Mouse (Mus musculus): ENCODE results near the gene Ror1. TPM values are rescaled to one million over a fixed set of nuclear protein-coding genes. Genes with fewer than 3 reads are reported as not detected.
A peak's percentile ranks its signal among the peaks of the same experiment; 100 is the strongest.

Ror1 gene
- polyA plus RNA-seq, 1 experiment from 2014 or later = 6.9 TPM

GRCm38 (mm10) chr4:100158401-100158800 is 62.8 kb downstream of the Ror1 start:
- no peak for ATAC-seq (ENCODE audit: insufficient read depth, low FRiP score, low TSS enrichment)
- WGBS = 93% methylated on average over 5 of the region's 5 CpGs
- Histone ChIP-seq H3K4me2 (ENCODE audit: low read depth) (no peak overlapping the region), H3K27ac (ENCODE audit: low read depth, low read length) (no peak overlapping the region), H3K9ac (ENCODE audit: low read length) (no peak overlapping the region), H3K4me3 (ENCODE audit: low read depth, low read length) (no peak overlapping the region), H3K36me3 (ENCODE audit: control insufficient read depth, insufficient read depth, low read length) (no peaks in the 10 kb centered on the region), H3K9me3 (ENCODE audit: control insufficient read depth, low read length) (no peaks in the 10 kb centered on the region), H3K27me3 (ENCODE audit: control insufficient read depth, insufficient read depth, low read length) (no peaks in the 10 kb centered on the region), H3K4me1 (ENCODE audit: control insufficient read depth, insufficient read depth, low read length) (no peaks in the 10 kb centered on the region)
- DNase-seq (ENCODE audit: low spot score) = no peak

GRCm38 (mm10) chr4:100160156-100160555 is 64.6 kb downstream of the Ror1 start:
- ATAC-seq (ENCODE audit: insufficient read depth, low FRiP score, low TSS enrichment) (no peak), DNase-seq (ENCODE audit: low spot score) (no peak)

DNA sequence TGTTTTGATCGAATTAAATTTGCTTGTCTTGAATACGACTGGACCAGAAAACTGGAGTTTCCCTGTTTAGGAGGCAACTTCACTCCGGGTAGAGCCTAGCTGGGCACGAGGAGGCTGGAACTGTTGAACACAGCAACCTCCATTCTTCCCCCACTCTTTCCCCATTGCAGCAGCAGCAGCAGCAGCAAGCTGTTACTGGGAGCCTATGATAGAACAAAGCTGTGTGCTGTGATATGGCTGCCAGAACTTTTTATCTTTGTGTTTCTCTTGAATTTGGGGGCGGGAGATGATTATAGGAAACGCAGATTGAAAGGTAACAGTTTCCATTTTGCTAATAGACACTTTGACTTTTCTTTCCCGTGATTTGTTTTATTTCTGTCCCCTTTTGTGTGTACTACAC is 70.2 kb downstream of the Ror1 start:
- no peaks in the 10 kb centered on the region for H3K27me3 ChIP-seq (ENCODE audit: control insufficient read depth, insufficient read depth, low read length)
- H3K9ac ChIP-seq (ENCODE audit: low read length) = no peak overlapping the region
- no peaks in the 10 kb centered on the region for H3K36me3 ChIP-seq (ENCODE audit: control insufficient read depth, insufficient read depth, low read length)
- H3K4me3 ChIP-seq (ENCODE audit: low read depth, low read length) = no peak overlapping the region
- peaks cover 2% of the 10 kb centered on the region; the same call in 1 of the 2 replicates for H3K4me1 ChIP-seq (ENCODE audit: control insufficient read depth, insufficient read depth, low read length)
- H3K27ac ChIP-seq (ENCODE audit: low read depth, low read length) = no peak overlapping the region
- ATAC-seq (ENCODE audit: insufficient read depth, low FRiP score, low TSS enrichment) = no peak
- H3K9me3 ChIP-seq (ENCODE audit: control insufficient read depth, low read length) = no peaks in the 10 kb centered on the region
- no peak for DNase-seq (ENCODE audit: low spot score)
- WGBS = 88% methylated on average over 7 of the region's 7 CpGs
- H3K4me2 ChIP-seq (ENCODE audit: low read depth) = no peak overlapping the region

More at GRCm38 (mm10) chr4:100160156-100160555, 64.6 kb downstream of the Ror1 start:
- Histone ChIP-seq H3K36me3 (ENCODE audit: control insufficient read depth, insufficient read depth, low read length) (no peaks in the 10 kb centered on the region), H3K4me2 (ENCODE audit: low read depth) (no peak overlapping the region), H3K4me3 (ENCODE audit: low read depth, low read length) (no peak overlapping the region), H3K27me3 (ENCODE audit: control insufficient read depth, insufficient read depth, low read length) (no peaks in the 10 kb centered on the region), H3K9ac (ENCODE audit: low read length) (no peak overlapping the region), H3K9me3 (ENCODE audit: control insufficient read depth, low read length) (no peaks in the 10 kb centered on the region), H3K27ac (ENCODE audit: low read depth, low read length) (no peak overlapping the region), H3K4me1 (ENCODE audit: control insufficient read depth, insufficient read depth, low read length) (no peaks in the 10 kb centered on the region)

DNA sequence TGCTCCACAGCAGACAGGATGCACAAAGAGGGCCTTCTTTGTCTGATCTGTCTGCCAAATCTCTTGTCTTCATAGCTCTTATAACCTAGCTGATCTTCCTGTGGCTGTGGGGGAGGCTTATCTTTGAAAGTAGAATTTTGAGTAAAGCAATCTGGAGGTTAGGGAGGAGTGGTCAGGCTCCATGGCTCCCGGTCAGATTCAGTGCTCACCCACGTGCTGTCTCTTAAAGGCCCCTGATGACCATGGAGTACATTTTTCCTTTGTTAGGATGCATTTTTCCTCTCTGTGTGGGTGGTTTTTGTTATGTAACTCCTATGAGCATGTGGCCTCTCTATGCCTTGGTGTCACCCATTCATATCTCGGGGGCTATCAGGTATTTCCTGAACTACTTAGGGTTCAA is 71.3 kb downstream of the Ror1 start:
- H3K4me2 ChIP-seq (ENCODE audit: low read depth) = no peak overlapping the region
- no peak overlapping the region for H3K4me3 ChIP-seq (ENCODE audit: low read depth, low read length)
- H3K36me3 ChIP-seq (ENCODE audit: control insufficient read depth, insufficient read depth, low read length) = no peaks in the 10 kb centered on the region
- no peaks in the 10 kb centered on the region for H3K27me3 ChIP-seq (ENCODE audit: control insufficient read depth, insufficient read depth, low read length)
- DNase-seq (ENCODE audit: low spot score) (no peak), ATAC-seq (ENCODE audit: insufficient read depth, low FRiP score, low TSS enrichment) (no peak)
- H3K27ac ChIP-seq (ENCODE audit: low read depth, low read length) = no peak overlapping the region
- WGBS = 75% methylated on average over 3 of the region's 3 CpGs
- H3K9me3 ChIP-seq (ENCODE audit: control insufficient read depth, low read length) = no peaks in the 10 kb centered on the region
- H3K9ac ChIP-seq (ENCODE audit: low read length) = no peak overlapping the region
- H3K4me1 ChIP-seq (ENCODE audit: control insufficient read depth, insufficient read depth, low read length) = peaks cover 12% of the 10 kb centered on the region

- Histone ChIP-seq H3K9me3 (ENCODE audit: control insufficient read depth, low read length) (no peaks in the 10 kb centered on the region), H3K36me3 (ENCODE audit: control insufficient read depth, insufficient read depth, low read length) (no peaks in the 10 kb centered on the region), H3K9ac (ENCODE audit: low read length) (no peak overlapping the region), H3K4me3 (ENCODE audit: low read depth, low read length) (no peak overlapping the region), H3K27ac (ENCODE audit: low read depth, low read length) (no peak overlapping the region), H3K27me3 (ENCODE audit: control insufficient read depth, insufficient read depth, low read length) (no peaks in the 10 kb centered on the region), H3K4me2 (ENCODE audit: low read depth) (no peak overlapping the region), H3K4me1 (ENCODE audit: control insufficient read depth, insufficient read depth, low read length) (peaks cover 16% of the 10 kb centered on the region)
- no peak for ATAC-seq (ENCODE audit: insufficient read depth, low FRiP score, low TSS enrichment)
- no peak for DNase-seq (ENCODE audit: low spot score)
- WGBS = 67% methylated on average over 5 of the region's 5 CpGs
Measured at GRCm38 (mm10) chr4:100169683-100170082, 74.1 kb downstream of the Ror1 start.

DNA sequence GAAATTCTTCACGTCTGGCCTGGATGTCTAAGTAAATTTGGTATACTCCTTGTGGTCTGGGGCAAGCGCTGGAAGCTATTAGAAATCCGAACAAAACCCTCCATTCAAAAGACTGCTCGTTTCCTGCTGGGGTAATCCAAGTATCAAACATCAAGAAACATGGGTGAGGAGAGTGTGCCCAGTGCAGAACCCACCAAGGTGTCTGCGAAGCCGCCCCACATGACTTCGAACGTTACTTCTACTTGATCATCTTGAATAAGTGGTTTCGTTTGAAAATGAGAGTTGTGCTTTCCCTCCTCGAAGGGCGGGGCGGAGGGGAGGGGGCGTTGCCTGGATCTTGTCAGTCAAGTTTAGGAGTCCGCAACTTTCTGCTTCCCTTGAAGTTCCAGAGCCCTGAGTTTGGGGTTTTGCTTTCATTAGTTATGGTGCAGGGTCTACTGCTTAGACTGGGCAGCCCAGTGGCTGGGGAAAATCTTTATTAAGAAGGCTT is 74.6 kb downstream of the Ror1 start:
- 51% methylated on average over 14 of the region's 14 CpGs for WGBS
- DNase-seq (ENCODE audit: low spot score) = peak; percentile 40
- no peaks in the 10 kb centered on the region for H3K9me3 ChIP-seq (ENCODE audit: control insufficient read depth, low read length)
- no peaks in the 10 kb centered on the region for H3K36me3 ChIP-seq (ENCODE audit: control insufficient read depth, insufficient read depth, low read length)
- H3K4me2 ChIP-seq (ENCODE audit: low read depth) = no peak overlapping the region
- H3K9ac ChIP-seq (ENCODE audit: low read length) = no peak overlapping the region
- H3K4me3 ChIP-seq (ENCODE audit: low read depth, low read length) = no peak overlapping the region
- H3K27ac ChIP-seq (ENCODE audit: low read depth, low read length) = no peak overlapping the region
- H3K4me1 ChIP-seq (ENCODE audit: control insufficient read depth, insufficient read depth, low read length) = peaks cover 16% of the 10 kb centered on the region
- no peaks in the 10 kb centered on the region for H3K27me3 ChIP-seq (ENCODE audit: control insufficient read depth, insufficient read depth, low read length)
- ATAC-seq (ENCODE audit: insufficient read depth, low FRiP score, low TSS enrichment) = no peak

DNA sequence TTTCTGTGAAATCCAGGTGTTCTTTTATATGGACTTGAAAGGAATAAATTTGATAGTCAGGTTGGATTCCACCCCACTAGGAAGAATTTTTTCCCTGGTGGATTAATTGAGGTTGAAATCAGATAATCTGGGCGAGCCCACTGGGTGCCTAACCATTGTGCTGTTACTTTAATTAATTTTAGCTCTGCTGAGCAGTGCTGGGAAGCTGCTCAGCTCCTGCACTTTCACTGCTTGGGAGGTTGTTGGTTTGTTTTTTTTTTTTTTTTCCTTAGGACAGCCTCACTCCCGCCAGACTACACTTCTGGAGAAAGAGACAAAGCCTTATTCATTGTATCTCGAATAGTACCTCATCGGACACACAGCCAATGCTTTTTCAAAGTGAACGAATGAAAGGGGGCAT is 75.2 kb downstream of the Ror1 start:
- Histone ChIP-seq H3K4me3 (ENCODE audit: low read depth, low read length) (no peak overlapping the region), H3K9ac (ENCODE audit: low read length) (no peak overlapping the region), H3K27me3 (ENCODE audit: control insufficient read depth, insufficient read depth, low read length) (no peaks in the 10 kb centered on the region), H3K4me2 (ENCODE audit: low read depth) (no peak overlapping the region), H3K36me3 (ENCODE audit: control insufficient read depth, insufficient read depth, low read length) (no peaks in the 10 kb centered on the region), H3K4me1 (ENCODE audit: control insufficient read depth, insufficient read depth, low read length) (peaks cover 16% of the 10 kb centered on the region), H3K27ac (ENCODE audit: low read depth, low read length) (peak overlapping the region; percentile 76), H3K9me3 (ENCODE audit: control insufficient read depth, low read length) (no peaks in the 10 kb centered on the region)
- ATAC-seq (ENCODE audit: insufficient read depth, low FRiP score, low TSS enrichment) = no peak
- DNase-seq (ENCODE audit: low spot score) = no peak
- 26% methylated on average over 5 of the region's 5 CpGs for WGBS

GRCm38 (mm10) chr4:100171483-100171898 is 75.9 kb downstream of the Ror1 start:
- DNase-seq (ENCODE audit: low spot score) (no peak), ATAC-seq (ENCODE audit: insufficient read depth, low FRiP score, low TSS enrichment) (peak; percentile 76)
- H3K4me2 ChIP-seq (ENCODE audit: low read depth) = no peak overlapping the region
- no peak overlapping the region for H3K9ac ChIP-seq (ENCODE audit: low read length)
- 14% methylated on average over 5 of the region's 5 CpGs for WGBS
- H3K4me3 ChIP-seq (ENCODE audit: low read depth, low read length) = no peak overlapping the region
- H3K27me3 ChIP-seq (ENCODE audit: control insufficient read depth, insufficient read depth, low read length) = no peaks in the 10 kb centered on the region
- H3K27ac ChIP-seq (ENCODE audit: low read depth, low read length) = peak overlapping the region; percentile 76
- H3K9me3 ChIP-seq (ENCODE audit: control insufficient read depth, low read length) = no peaks in the 10 kb centered on the region
- no peaks in the 10 kb centered on the region for H3K36me3 ChIP-seq (ENCODE audit: control insufficient read depth, insufficient read depth, low read length)
- H3K4me1 ChIP-seq (ENCODE audit: control insufficient read depth, insufficient read depth, low read length) = peaks cover 16% of the 10 kb centered on the region

DNA sequence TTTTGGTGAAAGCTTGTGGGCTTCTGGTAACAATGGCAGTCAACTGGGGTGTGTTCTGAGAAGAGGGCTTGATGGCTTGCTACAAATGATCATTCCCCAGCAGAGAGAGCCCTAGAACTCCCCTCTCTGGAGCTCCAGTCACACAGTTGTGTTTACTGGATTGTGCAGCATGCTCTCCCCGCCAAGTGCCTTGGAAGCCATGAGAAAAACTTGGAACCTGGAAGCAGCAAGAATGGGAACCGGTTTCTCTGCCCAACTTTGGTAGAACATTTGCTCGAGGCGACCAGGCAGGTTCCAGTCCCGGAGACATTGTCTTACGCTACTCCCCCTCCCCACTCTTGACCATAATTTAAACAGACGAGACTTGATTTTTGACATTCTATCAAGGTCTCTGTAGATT is 80.0 kb downstream of the Ror1 start:
- Histone ChIP-seq H3K36me3 (ENCODE audit: control insufficient read depth, insufficient read depth, low read length) (no peaks in the 10 kb centered on the region), H3K9me3 (ENCODE audit: control insufficient read depth, low read length) (no peaks in the 10 kb centered on the region), H3K9ac (ENCODE audit: low read length) (no peak overlapping the region), H3K27me3 (ENCODE audit: control insufficient read depth, insufficient read depth, low read length) (no peaks in the 10 kb centered on the region), H3K4me1 (ENCODE audit: control insufficient read depth, insufficient read depth, low read length) (peaks cover 13% of the 10 kb centered on the region), H3K4me3 (ENCODE audit: low read depth, low read length) (no peak overlapping the region), H3K27ac (ENCODE audit: low read depth, low read length) (no peak overlapping the region), H3K4me2 (ENCODE audit: low read depth) (no peak overlapping the region)
- WGBS = 88% methylated on average over 7 of the region's 7 CpGs
- ATAC-seq (ENCODE audit: insufficient read depth, low FRiP score, low TSS enrichment) (no peak), DNase-seq (ENCODE audit: low spot score) (no peak)

All from neural tube, embryonic 11.5 days (tissue).